Mouse (Mus musculus) neural tube, embryonic 11.5 days (tissue): ENCODE measurements around the gene Cd5. TPM values are rescaled to one million over a fixed set of nuclear protein-coding genes. Genes with fewer than 3 reads are reported as not detected.

Experiments used
- ATAC-seq: fragments of 200-750 bp; cut with Nextera tagmentation; 2 replicates; pipeline ENCODE4 v1.8.0; 2017; ENCODE audit warnings: moderate number of reproducible peaks, mild to moderate bottlenecking, moderate TSS enrichment, moderate library complexity; ENCODE audit not compliant: insufficient read depth, low FRiP score, low TSS enrichment
- DNase-seq: peaks from one replicate; pipeline ENCODE4 v3.0.0-alpha.2; 2015; ENCODE audit warnings: low spot score
- H3K27ac ChIP-seq: fragments of 300-500 bp; sonication (generic); 2 replicates; pipeline ENCODE4 v1.5.1; 2014; ENCODE audit warnings: low read depth, mild to moderate bottlenecking, low read length
- H3K27me3 ChIP-seq: fragments of 300-500 bp; sonication (generic); 2 replicates; pipeline ENCODE4 v1.6.1; 2014; ENCODE audit warnings: mild to moderate bottlenecking, low read length, mixed read lengths; ENCODE audit not compliant: control insufficient read depth, insufficient read depth
- H3K36me3 ChIP-seq: fragments of 300-500 bp; sonication (generic); 2 replicates; pipeline ENCODE4 v1.6.1; 2014; ENCODE audit warnings: mild to moderate bottlenecking, low read length, moderate library complexity, mixed read lengths; ENCODE audit not compliant: control insufficient read depth, insufficient read depth
- H3K4me1 ChIP-seq: fragments of 300-500 bp; sonication (generic); 2 replicates; pipeline ENCODE4 v1.6.1; 2014; ENCODE audit warnings: low read length, mixed read lengths; ENCODE audit not compliant: control insufficient read depth, insufficient read depth
- H3K4me2 ChIP-seq: fragments of 300-500 bp; sonication (generic); 2 replicates; pipeline ENCODE4 v1.6.1; 2014; ENCODE audit warnings: low read depth, mild to moderate bottlenecking, moderate library complexity
- H3K4me3 ChIP-seq: fragments of 300-500 bp; sonication (generic); 2 replicates; pipeline ENCODE4 v1.5.1; 2014; ENCODE audit warnings: low read depth, low read length
- H3K9ac ChIP-seq: fragments of 300-500 bp; sonication (generic); 2 replicates; pipeline ENCODE4 v1.6.1; 2014; ENCODE audit warnings: mild to moderate bottlenecking, low read length
- H3K9me3 ChIP-seq: fragments of 300-500 bp; sonication (generic); 2 replicates; pipeline ENCODE4 v1.6.1; 2016; ENCODE audit warnings: low read length; ENCODE audit not compliant: control insufficient read depth
- WGBS: fragments of 180-500 bp; shearing (Covaris S2); extraction: QIAGEN DNeasy Blood & Tissue Kit; methylation state at CpG from one replicate; pipeline ENCODE4 v1.1.7; 2014; 5-methylcytosine and 5-hydroxymethylcytosine counted together
- polyA plus RNA-seq: library from polyadenylated mRNA; unstranded; fragments of >200 nt; fragmentation: Nextera tagmentation; extraction: Ambion mirVana; gene quantifications from 2 replicates; pipeline ENCODE4 v1.2.1, GENCODE M21; 2014

Gene Cd5
- polyA plus RNA-seq, 1 experiment from 2014 or later = 0.24 TPM

- H3K4me2 ChIP-seq = no peak overlapping the region
- no peak overlapping the region for H3K27ac ChIP-seq
- H3K9me3 ChIP-seq = no peaks in the 10 kb centered on the region
- H3K4me1 ChIP-seq = no peaks in the 10 kb centered on the region
- no peaks in the 10 kb centered on the region for H3K36me3 ChIP-seq
- DNase-seq (no peak), ATAC-seq (no peak)
- H3K4me3 ChIP-seq = no peak overlapping the region
- 87% methylated on average over 1 of the region's 1 CpGs for WGBS
- no peaks in the 10 kb centered on the region for H3K27me3 ChIP-seq
- H3K9ac ChIP-seq = no peak overlapping the region
These were observed 12.8 kb upstream of the Cd5 start for GRCm38 (mm10) chr19:10751607-10752006.

- DNase-seq (no peak), ATAC-seq (no peak)
- 81% methylated on average over 6 of the region's 6 CpGs for WGBS
- no peak overlapping the region for H3K4me2 ChIP-seq
- no peaks in the 10 kb centered on the region for H3K4me1 ChIP-seq
- no peak overlapping the region for H3K27ac ChIP-seq
- no peak overlapping the region for H3K4me3 ChIP-seq
- H3K9ac ChIP-seq = no peak overlapping the region
- no peaks in the 10 kb centered on the region for H3K9me3 ChIP-seq
- H3K27me3 ChIP-seq = no peaks in the 10 kb centered on the region
- no peaks in the 10 kb centered on the region for H3K36me3 ChIP-seq
These were observed 11.4 kb upstream of the Cd5 start for GRCm38 (mm10) chr19:10750161-10750560.

GRCm38 (mm10) chr19:10749295-10749694, 10.5 kb upstream of the Cd5 start:
- no peak overlapping the region for H3K4me3 ChIP-seq
- H3K4me1 ChIP-seq = no peaks in the 10 kb centered on the region
- ATAC-seq (no peak), DNase-seq (no peak)
- H3K27me3 ChIP-seq = no peaks in the 10 kb centered on the region
- no peak overlapping the region for H3K9ac ChIP-seq
- H3K9me3 ChIP-seq = no peaks in the 10 kb centered on the region
- no peaks in the 10 kb centered on the region for H3K36me3 ChIP-seq
- WGBS = 89% methylated on average over 6 of the region's 6 CpGs
- no peak overlapping the region for H3K27ac ChIP-seq
- no peak overlapping the region for H3K4me2 ChIP-seq

- DNase-seq (no peak), ATAC-seq (no peak)
- Histone ChIP-seq H3K36me3 (no peaks in the 10 kb centered on the region), H3K9ac (no peak overlapping the region), H3K4me3 (no peak overlapping the region), H3K27me3 (no peaks in the 10 kb centered on the region), H3K9me3 (no peaks in the 10 kb centered on the region), H3K4me2 (no peak overlapping the region), H3K4me1 (no peaks in the 10 kb centered on the region), H3K27ac (no peak overlapping the region)
- WGBS = 64% methylated on average over 11 of the region's 11 CpGs
These were observed 9.8 kb upstream of the Cd5 start for GRCm38 (mm10) chr19:10748401-10749102.

- WGBS = 79% methylated on average over 6 of the region's 6 CpGs
- Histone ChIP-seq H3K4me3 (no peak overlapping the region), H3K9ac (no peak overlapping the region), H3K9me3 (no peaks in the 10 kb centered on the region), H3K4me1 (no peaks in the 10 kb centered on the region), H3K27me3 (no peaks in the 10 kb centered on the region), H3K4me2 (no peak overlapping the region), H3K36me3 (no peaks in the 10 kb centered on the region), H3K27ac (no peak overlapping the region)
- ATAC-seq (no peak), DNase-seq (no peak)
These were observed 8.9 kb upstream of the Cd5 start for GRCm38 (mm10) chr19:10747718-10748117.

DNA sequence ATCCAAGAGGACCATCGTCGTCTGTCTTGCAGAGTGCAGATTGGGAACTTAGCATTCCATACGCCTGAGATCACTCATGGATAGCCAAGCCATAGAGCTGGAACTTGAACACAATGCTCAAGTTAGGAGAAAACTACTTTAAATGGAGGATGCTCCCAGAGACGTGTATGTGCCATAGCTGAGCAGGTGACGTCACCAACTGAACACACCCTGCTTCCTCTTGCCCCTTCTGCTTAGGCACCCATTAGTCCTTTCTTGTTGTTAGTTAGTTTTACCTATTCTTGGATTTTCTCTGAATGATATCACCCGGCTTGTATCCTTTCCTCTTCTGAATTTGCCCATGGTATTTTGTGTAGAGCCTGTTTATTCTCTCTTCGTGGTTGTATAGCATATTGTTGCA, 8.4 kb upstream of the Cd5 start:
- DNase-seq = no peak
- H3K4me2 ChIP-seq = no peak overlapping the region
- no peaks in the 10 kb centered on the region for H3K36me3 ChIP-seq
- H3K4me3 ChIP-seq = no peak overlapping the region
- no peak overlapping the region for H3K9ac ChIP-seq
- 83% methylated on average over 7 of the region's 7 CpGs for WGBS
- no peak overlapping the region for H3K27ac ChIP-seq
- no peak for ATAC-seq
- no peaks in the 10 kb centered on the region for H3K4me1 ChIP-seq
- no peaks in the 10 kb centered on the region for H3K9me3 ChIP-seq
- H3K27me3 ChIP-seq = no peaks in the 10 kb centered on the region

GRCm38 (mm10) chr19:10742565-10742964, 3.8 kb upstream of the Cd5 start:
- no peaks in the 10 kb centered on the region for H3K36me3 ChIP-seq
- DNase-seq = no peak
- H3K4me2 ChIP-seq = no peak overlapping the region
- no peak for ATAC-seq
- H3K4me1 ChIP-seq = no peaks in the 10 kb centered on the region
- H3K27me3 ChIP-seq = no peaks in the 10 kb centered on the region
- H3K27ac ChIP-seq = no peak overlapping the region
- H3K9me3 ChIP-seq = no peaks in the 10 kb centered on the region
- WGBS = 77% methylated on average over 3 of the region's 3 CpGs
- no peak overlapping the region for H3K4me3 ChIP-seq
- H3K9ac ChIP-seq = no peak overlapping the region

DNA sequence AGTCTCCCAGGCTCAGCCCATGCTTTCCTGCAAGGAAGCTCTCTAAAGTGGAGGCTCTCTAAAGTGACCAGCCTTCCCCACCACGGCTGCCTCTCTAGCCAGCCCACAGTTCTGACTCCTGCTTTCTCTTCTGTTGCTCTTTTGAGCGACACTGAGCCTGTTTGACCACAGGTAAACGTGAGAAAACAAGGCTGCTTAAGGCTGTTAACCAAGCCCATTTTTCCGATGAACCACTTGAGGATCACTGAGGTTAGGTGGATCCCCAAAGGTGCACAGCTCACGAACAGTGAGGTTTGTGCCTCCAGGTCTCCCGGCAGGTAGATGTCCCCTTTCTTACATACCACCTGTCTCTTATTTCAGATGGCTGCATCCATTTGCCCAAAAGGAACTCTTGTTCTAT, 3.3 kb upstream of the Cd5 start:
- ATAC-seq (no peak), DNase-seq (no peak)
- Histone ChIP-seq H3K9ac (no peak overlapping the region), H3K4me1 (no peaks in the 10 kb centered on the region), H3K4me3 (no peak overlapping the region), H3K36me3 (no peaks in the 10 kb centered on the region), H3K9me3 (no peaks in the 10 kb centered on the region), H3K4me2 (no peak overlapping the region), H3K27ac (no peak overlapping the region), H3K27me3 (no peaks in the 10 kb centered on the region)
- WGBS = 88% methylated on average over 6 of the region's 6 CpGs

DNA sequence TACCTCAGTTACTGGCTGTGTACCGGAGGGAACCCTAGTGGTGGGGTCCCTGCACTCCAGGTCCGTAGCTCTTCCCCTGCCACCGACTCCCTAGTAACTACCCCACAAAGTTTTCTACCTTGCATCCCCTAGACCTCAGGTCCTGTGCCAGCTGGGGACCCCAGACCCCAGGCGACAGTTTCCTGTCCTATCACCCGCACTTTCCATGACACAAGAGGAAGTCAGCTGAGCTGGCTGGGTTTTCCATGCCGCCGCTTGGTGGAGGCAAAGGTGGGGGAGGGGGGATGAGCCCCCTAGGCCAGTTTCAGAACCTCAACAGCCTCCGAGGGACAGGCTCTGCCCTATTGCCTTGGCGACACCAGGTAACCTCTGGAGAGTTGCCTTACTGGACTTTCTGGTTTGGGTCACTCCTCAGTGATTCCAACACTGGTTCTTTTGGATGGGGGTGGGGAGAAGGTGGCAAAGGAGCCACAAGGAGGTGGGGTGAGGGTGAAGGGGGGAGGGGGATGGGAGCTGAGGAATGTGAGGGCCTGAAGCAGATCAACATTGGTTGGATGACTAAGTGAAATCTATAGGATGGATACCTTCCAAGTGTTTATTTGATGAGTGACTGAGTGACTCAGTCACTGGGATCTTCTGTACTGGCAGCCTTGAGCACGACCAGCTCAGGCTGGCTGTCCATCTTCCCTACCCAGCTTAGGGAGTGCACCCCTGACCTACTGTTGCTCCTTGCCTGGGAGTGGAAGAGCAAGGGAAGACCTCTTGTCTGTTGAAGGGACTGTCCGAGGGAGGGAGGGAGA, 2.0 kb upstream of the Cd5 start:
- H3K4me1 ChIP-seq = no peaks in the 10 kb centered on the region
- no peaks in the 10 kb centered on the region for H3K27me3 ChIP-seq
- H3K27ac ChIP-seq = no peak overlapping the region
- WGBS = 50% methylated on average over 11 of the region's 11 CpGs
- DNase-seq (no peak), ATAC-seq (no peak)
- H3K4me3 ChIP-seq = no peak overlapping the region
- H3K9me3 ChIP-seq = no peaks in the 10 kb centered on the region
- no peaks in the 10 kb centered on the region for H3K36me3 ChIP-seq
- no peak overlapping the region for H3K9ac ChIP-seq
- H3K4me2 ChIP-seq = no peak overlapping the region
